Mouse (Mus musculus) embryonic facial prominence, embryonic 15.5 days (tissue): ENCODE data around the gene Gorasp2. TPM values are rescaled to one million over a fixed set of nuclear protein-coding genes. Genes with fewer than 3 reads are reported as not detected.

ENCODE experiments used
- ATAC-seq: fragments of 200-750 bp; cut with Nextera tagmentation; 2 replicates; pipeline ENCODE4 v1.8.0; 2017; ENCODE audit warnings: low read depth, moderate TSS enrichment; ENCODE audit not compliant: insufficient number of reproducible peaks, low FRiP score, low TSS enrichment
- H3K27ac ChIP-seq: fragments of 300-500 bp; sonication (generic); replicated peaks from 2 replicates; pipeline ENCODE4 v1.5.1; 2015; ENCODE audit warnings: mild to moderate bottlenecking, inconsistent platforms
- H3K27me3 ChIP-seq: fragments of 300-500 bp; sonication (generic); 2 replicates; pipeline ENCODE4 v1.6.1; 2015; ENCODE audit warnings: inconsistent platforms
- H3K36me3 ChIP-seq: fragments of 300-500 bp; sonication (generic); 2 replicates; pipeline ENCODE4 v1.6.1; 2015; ENCODE audit warnings: mild to moderate bottlenecking, inconsistent platforms
- H3K4me1 ChIP-seq: fragments of 300-500 bp; sonication (generic); 2 replicates; pipeline ENCODE4 v1.6.1; 2015; ENCODE audit warnings: inconsistent platforms
- H3K4me2 ChIP-seq: fragments of 300-500 bp; sonication (generic); replicated peaks from 2 replicates; pipeline ENCODE4 v1.6.1; 2015; ENCODE audit warnings: mild to moderate bottlenecking, inconsistent platforms
- H3K4me3 ChIP-seq: fragments of 300-500 bp; sonication (generic); replicated peaks from 2 replicates; pipeline ENCODE4 v1.5.1; 2015; ENCODE audit warnings: mild to moderate bottlenecking, inconsistent platforms
- H3K9ac ChIP-seq: fragments of 300-500 bp; sonication (generic); 2 replicates; pipeline ENCODE4 v1.6.1; 2015; ENCODE audit warnings: inconsistent platforms
- H3K9me3 ChIP-seq: fragments of 300-500 bp; sonication (generic); replicated peaks from 2 replicates; pipeline ENCODE4 v1.6.1; 2016; ENCODE audit warnings: inconsistent platforms
- WGBS: fragments of 180-500 bp; shearing (Covaris S2); methylation state at CpG from one replicate; pipeline ENCODE4 v1.1.7; 2015; 5-methylcytosine and 5-hydroxymethylcytosine counted together
- polyA plus RNA-seq: library from polyadenylated mRNA; unstranded; fragments of >200 nt; fragmentation: Nextera tagmentation; extraction: Ambion mirVana; gene quantifications from 2 replicates; pipeline ENCODE4 v1.2.1, GENCODE M21; 2015

Gene Gorasp2
- polyA plus RNA-seq, 1 experiment from 2014 or later, result 191 TPM

DNA sequence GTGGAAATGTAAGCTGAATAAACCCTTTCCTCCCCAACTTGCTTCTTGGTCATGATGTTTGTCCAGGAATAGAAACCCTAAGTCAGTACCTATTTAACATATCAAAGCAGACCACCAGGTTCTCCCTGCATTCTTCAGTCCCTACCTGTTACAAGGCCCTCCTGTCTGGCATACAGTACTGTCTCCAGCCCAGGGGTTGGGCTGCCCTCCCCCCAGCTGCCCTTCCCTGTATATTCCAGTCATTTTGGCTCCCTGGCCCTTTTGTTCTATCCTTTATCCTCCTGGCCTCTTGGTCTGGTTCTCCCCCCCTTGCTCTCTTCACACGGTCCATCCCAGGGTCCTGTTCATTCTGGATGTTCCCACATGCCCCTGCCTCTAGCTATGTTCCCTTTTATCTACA lies 30.1 kb upstream of the Gorasp2 start:
- Histone ChIP-seq H3K4me1 (peaks cover 10% of the 10 kb centered on the region), H3K9ac (no peak overlapping the region), H3K27me3 (no peaks in the 10 kb centered on the region), H3K36me3 (no peaks in the 10 kb centered on the region), H3K4me3 (no peak overlapping the region), H3K9me3 (0 out of 2 replicates have a peak, but pooled peaks cover 5% of the 10 kb centered on the region), H3K4me2 (no peak overlapping the region), H3K27ac (no peak overlapping the region)
- ATAC-seq, result no peak
- WGBS, result 83% methylated on average over 1 of the region's 1 CpGs

DNA sequence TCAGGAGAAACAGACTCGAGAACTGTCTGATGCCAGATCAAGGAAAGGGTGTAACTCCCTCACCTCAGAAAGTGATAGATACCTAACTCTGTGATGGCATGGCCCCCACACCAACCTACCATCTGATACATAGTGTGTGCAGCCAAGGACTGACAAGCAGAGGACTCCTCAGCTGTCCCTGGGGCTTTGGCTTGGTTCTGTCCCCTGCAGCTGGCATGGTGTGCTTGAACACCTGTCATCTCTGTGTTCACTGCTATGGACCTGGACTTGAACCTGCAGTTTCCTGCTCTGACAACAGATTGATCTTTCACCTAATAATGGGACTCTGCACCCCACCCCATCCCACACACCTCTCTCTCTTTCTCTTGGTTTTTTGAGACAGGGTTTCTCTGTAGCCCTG lies 29.0 kb upstream of the Gorasp2 start:
- Histone ChIP-seq H3K36me3 (no peaks in the 10 kb centered on the region), H3K27me3 (no peaks in the 10 kb centered on the region), H3K4me2 (no peak overlapping the region), H3K4me1 (peaks cover 10% of the 10 kb centered on the region), H3K4me3 (no peak overlapping the region), H3K9ac (no peak overlapping the region), H3K27ac (no peak overlapping the region), H3K9me3 (0 out of 2 replicates have a peak, but pooled peaks cover 2% of the 10 kb centered on the region)
- WGBS, result 85% methylated on average over 1 of the region's 1 CpGs
- no peak for ATAC-seq

DNA sequence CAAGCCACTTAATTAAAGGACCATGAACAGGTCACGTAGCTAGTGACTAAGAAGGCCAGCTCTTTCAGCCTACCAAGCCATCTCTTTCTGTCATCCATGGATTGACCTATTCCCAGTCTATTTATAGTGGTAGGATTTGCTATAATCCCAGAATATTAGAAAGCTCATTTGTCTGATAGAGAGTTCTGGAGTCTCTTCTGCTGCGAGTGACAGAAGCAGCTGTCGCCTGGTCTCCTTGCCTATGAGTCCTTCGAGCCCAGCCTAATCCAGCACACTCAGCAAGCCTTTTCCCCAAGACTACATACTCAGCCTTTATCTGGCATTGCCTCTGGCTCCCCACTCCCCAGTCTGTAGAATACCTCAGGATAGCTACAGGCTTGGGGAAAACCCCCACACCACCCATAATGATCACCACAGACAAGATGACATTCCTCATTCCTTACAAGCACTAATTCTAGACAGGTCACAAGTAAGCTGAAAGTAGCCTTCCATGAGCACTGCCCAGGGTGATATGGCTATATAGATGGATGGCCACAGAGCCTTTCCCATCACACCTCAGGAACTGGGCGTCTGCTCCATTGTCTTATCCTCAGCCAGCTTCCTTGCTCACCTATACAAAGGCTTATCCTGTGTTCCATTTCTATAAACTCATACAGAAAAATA lies 27.2 kb upstream of the Gorasp2 start:
- H3K4me1 ChIP-seq, result peaks cover 9% of the 10 kb centered on the region
- H3K4me2 ChIP-seq, result no peak overlapping the region
- no peaks in the 10 kb centered on the region for H3K9me3 ChIP-seq
- no peaks in the 10 kb centered on the region for H3K27me3 ChIP-seq
- no peak for ATAC-seq
- no peak overlapping the region for H3K4me3 ChIP-seq
- WGBS, result 83% methylated on average over 5 of the region's 5 CpGs
- no peak overlapping the region for H3K9ac ChIP-seq
- H3K36me3 ChIP-seq, result no peaks in the 10 kb centered on the region
- H3K27ac ChIP-seq, result no peak overlapping the region

DNA sequence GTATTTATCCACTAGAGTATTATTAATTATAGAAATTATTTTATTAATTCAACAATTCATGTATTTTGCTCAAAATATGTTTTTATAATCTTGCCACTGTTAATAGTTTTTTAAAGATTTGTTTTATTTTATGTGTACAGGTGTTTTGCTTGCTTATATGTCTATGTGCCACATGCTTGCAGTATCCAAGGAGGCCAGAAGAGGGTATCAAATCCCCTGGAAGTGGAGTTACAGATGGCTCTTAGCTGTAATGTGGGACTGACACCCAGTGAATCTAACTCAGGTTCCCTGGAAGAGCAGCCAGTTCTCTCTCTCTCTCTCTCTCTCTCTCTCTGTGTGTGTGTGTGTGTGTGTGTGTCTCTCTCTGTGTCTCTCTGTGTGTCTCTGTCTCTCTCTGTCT lies 20.4 kb upstream of the Gorasp2 start:
- Histone ChIP-seq H3K36me3 (no peaks in the 10 kb centered on the region), H3K27ac (no peak overlapping the region), H3K9me3 (no peaks in the 10 kb centered on the region), H3K4me3 (no peak overlapping the region), H3K9ac (no peak overlapping the region), H3K4me2 (no peak overlapping the region), H3K4me1 (no peaks in the 10 kb centered on the region), H3K27me3 (no peaks in the 10 kb centered on the region)
- no peak for ATAC-seq

DNA sequence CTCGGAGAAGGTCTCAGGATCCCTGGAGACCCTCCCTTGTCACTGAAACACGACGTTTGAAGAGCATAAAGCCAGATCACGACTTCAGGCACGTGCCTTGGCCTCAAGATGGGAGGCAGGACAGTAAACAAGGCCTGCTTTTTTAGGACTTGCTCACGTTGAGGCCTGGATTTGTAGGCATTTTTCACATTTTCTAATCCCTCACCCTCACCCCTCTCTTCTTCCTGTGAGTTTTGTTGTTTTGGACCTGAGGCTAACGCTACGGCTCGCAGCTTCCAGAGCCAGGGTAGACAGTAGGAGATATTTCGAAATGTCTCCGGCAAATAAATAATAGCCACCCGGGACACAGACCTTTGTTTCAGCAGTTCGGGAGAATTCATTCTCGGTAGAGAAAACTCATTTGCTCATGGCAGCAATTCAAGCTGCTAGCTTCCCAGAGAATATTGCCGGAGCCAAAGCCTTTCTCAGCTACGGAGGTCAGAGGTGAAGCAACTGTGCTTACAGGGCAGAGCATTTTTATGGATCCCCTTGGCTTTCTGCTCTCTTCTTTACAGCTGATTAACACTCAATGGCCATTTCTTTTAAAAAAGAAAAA lies 18.3 kb upstream of the Gorasp2 start:
- no peak for ATAC-seq
- WGBS, result 64% methylated on average over 16 of the region's 16 CpGs
- no peaks in the 10 kb centered on the region for H3K4me1 ChIP-seq

DNA sequence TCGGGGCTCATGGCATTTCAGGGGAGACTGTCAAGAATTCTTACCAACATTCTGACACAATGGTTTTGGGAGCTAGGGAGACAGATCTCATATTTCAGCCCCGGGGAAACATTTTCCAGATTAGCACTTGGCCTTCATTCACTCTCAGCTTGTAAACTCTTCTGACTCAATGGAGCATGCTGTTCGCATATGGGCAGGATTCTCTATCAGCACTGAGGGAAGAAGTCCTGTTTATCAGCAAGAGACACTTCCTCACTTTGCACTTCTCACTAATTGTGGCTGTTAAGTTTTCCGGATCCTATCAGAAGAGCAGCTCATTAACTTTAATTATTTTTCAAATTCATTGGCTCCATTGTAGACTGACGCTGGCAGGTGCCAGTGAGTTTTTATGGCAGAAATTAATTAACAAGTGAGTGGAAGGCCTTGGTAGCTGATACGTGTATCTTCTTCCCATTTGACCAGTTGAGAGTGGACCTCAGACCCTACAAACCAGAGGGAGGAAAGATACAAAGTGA lies 16.1 kb upstream of the Gorasp2 start:
- no peak for ATAC-seq
- no peak overlapping the region for H3K4me3 ChIP-seq

More for the DNA sequence above, 18.3 kb upstream of the Gorasp2 start:
- Histone ChIP-seq H3K4me2 (no peak overlapping the region), H3K27ac (no peak overlapping the region), H3K27me3 (no peaks in the 10 kb centered on the region), H3K9me3 (no peaks in the 10 kb centered on the region), H3K36me3 (no peaks in the 10 kb centered on the region), H3K9ac (no peak overlapping the region), H3K4me3 (no peak overlapping the region)

DNA sequence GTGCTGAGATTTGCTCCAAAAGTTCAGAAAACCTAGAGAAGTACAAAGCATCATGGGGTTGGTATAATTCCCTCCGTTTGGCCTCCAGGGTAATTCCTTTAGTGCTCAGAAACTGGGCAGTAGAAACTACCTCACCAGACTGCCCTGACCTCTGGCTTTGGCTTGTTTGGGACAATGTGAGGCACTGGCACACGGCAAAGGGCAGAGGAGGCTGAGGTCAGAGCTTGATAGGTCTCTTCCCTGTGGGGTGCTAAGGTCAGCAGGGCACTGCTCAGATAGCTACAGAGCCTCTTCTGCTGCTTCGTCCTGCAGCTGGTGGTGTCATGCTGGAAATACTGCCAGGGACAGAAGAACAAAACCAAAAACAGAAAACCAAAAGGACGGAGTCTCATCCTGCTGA lies 13.7 kb upstream of the Gorasp2 start:
- no peaks in the 10 kb centered on the region for H3K4me1 ChIP-seq
- H3K4me2 ChIP-seq, result no peak overlapping the region
- H3K9me3 ChIP-seq, result no peaks in the 10 kb centered on the region
- WGBS, result 36% methylated on average over 4 of the region's 4 CpGs
- no peaks in the 10 kb centered on the region for H3K36me3 ChIP-seq
- no peak overlapping the region for H3K4me3 ChIP-seq
- no peak overlapping the region for H3K27ac ChIP-seq
- ATAC-seq, result no peak
- H3K27me3 ChIP-seq, result no peaks in the 10 kb centered on the region
- H3K9ac ChIP-seq, result no peak overlapping the region

More for the DNA sequence above, 16.1 kb upstream of the Gorasp2 start:
- H3K4me1 ChIP-seq, result no peaks in the 10 kb centered on the region
- H3K27ac ChIP-seq, result no peak overlapping the region
- WGBS, result 59% methylated on average over 6 of the region's 6 CpGs
- no peak overlapping the region for H3K9ac ChIP-seq
- H3K4me2 ChIP-seq, result no peak overlapping the region
- no peaks in the 10 kb centered on the region for H3K9me3 ChIP-seq
- H3K27me3 ChIP-seq, result no peaks in the 10 kb centered on the region
- no peaks in the 10 kb centered on the region for H3K36me3 ChIP-seq

DNA sequence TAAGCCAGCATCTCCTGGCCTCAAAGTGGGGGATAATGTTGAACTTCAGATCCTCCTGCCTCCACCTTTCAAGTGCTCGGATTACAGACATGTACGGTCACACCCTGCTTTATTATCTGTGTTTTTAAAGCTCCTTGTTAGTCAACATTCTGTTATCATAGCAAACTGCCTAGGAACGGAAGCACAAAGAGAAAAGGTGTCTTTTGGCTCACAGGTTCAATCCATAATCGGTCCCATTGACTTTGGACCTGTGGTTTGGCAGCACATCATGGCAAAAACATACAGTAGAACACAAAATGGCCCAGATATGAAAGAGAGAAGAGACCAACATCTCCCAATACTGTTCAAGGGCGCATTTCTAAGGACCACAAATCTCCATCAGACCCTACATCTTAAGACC lies 13.1 kb upstream of the Gorasp2 start:
- WGBS, result 84% methylated on average over 5 of the region's 5 CpGs
- Histone ChIP-seq H3K4me2 (no peak overlapping the region), H3K27me3 (no peaks in the 10 kb centered on the region), H3K4me1 (no peaks in the 10 kb centered on the region), H3K36me3 (no peaks in the 10 kb centered on the region), H3K4me3 (no peak overlapping the region), H3K9me3 (no peaks in the 10 kb centered on the region), H3K9ac (no peak overlapping the region), H3K27ac (no peak overlapping the region)
- ATAC-seq, result no peak

DNA sequence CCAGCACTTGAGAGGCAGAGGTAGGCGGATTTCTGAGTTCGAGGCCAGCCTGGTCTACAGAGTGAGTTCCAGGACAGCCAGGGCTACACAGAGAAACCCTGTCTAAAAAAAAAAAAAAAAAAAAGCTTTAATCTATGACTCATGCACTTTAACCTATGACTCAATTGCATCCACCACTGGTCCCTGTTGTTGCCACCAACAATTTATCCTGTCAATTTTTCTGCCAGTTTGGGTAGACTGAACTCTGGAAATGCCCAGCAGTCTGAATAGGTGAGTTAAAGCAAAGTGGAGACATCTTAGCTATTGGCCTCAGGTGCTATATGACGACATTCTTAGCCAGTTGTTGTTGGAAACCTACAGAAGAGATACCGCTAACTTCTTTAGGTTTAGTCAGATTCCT lies 11.9 kb upstream of the Gorasp2 start:
- no peak overlapping the region for H3K4me3 ChIP-seq
- H3K4me2 ChIP-seq, result no peak overlapping the region
- no peak for ATAC-seq
- H3K4me1 ChIP-seq, result no peaks in the 10 kb centered on the region
- H3K27ac ChIP-seq, result no peak overlapping the region
- no peaks in the 10 kb centered on the region for H3K36me3 ChIP-seq
- no peaks in the 10 kb centered on the region for H3K27me3 ChIP-seq
- WGBS, result 85% methylated on average over 4 of the region's 4 CpGs
- H3K9ac ChIP-seq, result no peak overlapping the region
- H3K9me3 ChIP-seq, result no peaks in the 10 kb centered on the region

DNA sequence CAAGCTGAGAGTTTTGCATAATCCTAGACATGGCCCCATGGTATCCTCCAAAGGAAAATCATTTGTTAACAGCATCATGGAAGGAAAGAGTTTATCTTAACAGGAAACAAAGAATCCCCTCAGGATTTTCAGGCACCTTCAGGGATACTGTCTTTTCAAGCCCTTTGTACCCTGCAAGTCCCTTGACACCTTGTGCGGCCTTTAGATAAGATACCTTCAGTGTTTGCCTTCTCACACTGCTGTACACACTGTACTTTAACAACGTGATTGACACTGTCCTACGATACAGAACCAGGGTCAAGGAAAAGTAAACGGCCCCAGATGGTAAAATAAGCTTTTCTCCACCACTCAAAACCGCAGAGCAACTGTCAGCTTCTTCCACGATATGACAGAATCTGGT lies 9.6 kb upstream of the Gorasp2 start:
- Histone ChIP-seq H3K27ac (no peak overlapping the region), H3K9me3 (no peaks in the 10 kb centered on the region), H3K27me3 (no peaks in the 10 kb centered on the region), H3K9ac (no peak overlapping the region), H3K36me3 (no peaks in the 10 kb centered on the region), H3K4me3 (no peak overlapping the region), H3K4me1 (no peaks in the 10 kb centered on the region), H3K4me2 (no peak overlapping the region)
- WGBS, result 57% methylated on average over 6 of the region's 6 CpGs
- ATAC-seq, result no peak

DNA sequence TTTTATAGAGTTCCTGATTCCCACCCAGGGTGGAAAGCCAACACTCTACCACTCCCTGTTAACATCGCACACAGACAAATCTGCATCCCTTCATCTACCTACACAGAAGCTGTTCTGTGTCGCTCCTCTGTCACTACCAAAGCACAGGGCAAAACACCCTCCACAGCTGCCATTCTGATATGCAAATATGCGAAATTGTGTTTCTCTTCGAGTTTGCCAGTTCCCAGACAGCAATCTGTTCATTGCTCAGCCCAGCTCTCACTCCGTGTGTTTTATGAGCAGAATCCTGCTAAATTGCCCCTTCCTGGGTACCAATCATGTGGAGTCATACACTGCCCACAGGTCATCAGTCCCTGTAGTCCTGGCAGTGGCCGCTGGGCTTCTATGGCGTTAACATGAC lies 4.3 kb upstream of the Gorasp2 start:
- no peaks in the 10 kb centered on the region for H3K9me3 ChIP-seq
- no peaks in the 10 kb centered on the region for H3K27me3 ChIP-seq
- WGBS, result 68% methylated on average over 7 of the region's 7 CpGs

More for the DNA sequence above, 4.3 kb upstream of the Gorasp2 start:
- H3K27ac ChIP-seq, result no peak overlapping the region
- no peak overlapping the region for H3K9ac ChIP-seq
- no peak overlapping the region for H3K4me2 ChIP-seq
- H3K4me3 ChIP-seq, result no peak overlapping the region
- no peaks in the 10 kb centered on the region for H3K36me3 ChIP-seq
- no peak for ATAC-seq
- H3K4me1 ChIP-seq, result no peaks in the 10 kb centered on the region
